Mouse (Mus musculus): ENCODE results near the gene Mga.

Mga gene

DNA sequence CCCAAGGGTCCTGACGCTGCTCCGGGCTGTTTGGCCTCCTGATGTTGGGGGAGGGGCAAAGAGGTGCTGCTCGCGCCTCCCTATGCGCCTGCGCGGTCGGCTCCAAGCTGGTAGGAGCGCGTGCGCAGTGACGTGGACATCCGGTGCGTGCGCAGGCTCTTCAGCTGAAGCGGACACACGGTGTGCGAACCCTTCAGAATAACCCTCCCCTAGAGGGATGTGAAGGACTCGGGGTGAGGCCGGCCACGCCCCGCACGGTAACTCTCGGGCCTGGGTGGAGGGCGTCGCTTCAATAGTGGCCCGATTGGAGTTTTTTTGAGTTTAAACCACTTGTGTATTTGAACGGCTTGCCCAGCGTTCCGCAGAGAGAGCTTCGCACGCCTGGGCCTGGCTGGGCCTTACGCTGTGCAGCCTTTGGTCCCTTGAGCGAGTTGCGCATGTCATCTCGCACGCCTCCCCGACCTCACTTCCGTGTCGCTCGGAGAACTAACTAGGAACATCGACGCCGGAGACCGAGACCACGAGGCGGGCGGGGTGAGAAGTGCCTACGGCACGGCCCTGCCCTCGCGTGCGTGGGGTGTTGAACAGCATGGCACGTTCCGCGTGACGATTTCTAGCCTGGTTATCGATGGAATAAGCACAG lies at the start of gene Mga:
TSS of gene Mga (plus strand) at position 139 of the 643 bp plus-strand sequence.
- DNase-seq (ENCODE audit: low spot score in 2 of 2), result peak; percentile 94 to 96

DNA sequence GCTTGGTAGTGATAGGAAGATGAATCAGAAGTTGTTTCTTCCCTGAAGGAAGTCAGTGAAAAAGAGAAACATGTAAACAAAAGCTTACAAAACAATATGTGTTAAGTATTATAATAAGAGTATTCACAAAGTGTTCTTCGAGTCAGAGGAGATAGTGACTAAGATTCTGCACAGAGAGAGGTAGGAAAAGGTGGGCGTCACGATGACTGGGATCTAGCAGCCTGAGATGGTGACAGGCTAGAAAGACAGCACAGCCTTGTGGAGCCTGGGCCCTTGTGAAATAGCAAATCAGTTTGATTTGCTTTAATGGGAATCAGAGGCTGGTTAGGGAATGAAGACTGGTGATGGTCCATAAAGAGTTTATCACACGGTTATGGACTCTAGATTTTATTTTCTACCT lies 43.2 kb upstream of the Mga start:
- DNase-seq (ENCODE audit: low spot score in 2 of 2), result no peak

DNA sequence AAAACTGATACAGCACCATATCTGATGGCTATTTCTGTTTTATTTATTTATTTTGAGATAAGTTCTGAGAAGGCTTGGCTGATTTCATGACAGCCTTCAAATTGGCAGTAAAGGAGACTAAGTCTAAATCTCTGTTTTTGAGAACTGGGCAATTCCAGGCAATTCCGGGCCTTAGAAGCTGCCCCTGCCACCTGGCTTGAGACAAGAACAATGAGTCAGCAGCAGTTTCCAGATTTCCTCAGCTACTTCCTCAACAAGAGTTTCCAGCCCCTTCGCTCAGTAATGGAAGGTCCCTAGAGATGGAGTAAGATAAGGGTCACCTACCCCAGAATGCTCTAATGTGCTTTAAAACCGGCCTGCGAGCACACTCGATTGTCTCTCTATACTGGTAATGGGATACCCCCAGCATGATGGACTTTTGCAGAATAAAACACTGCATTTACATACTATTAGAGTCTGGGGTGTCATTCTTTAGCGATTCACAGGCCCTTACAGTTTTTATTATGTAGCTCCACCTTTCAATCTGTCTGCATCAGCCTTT lies 41.6 kb upstream of the Mga start:
- DNase-seq (ENCODE audit: low spot score in 2 of 2), result no peak

GRCm38 (mm10) chr2:119857341-119857740 lies 39.7 kb upstream of the Mga start:
- DNase-seq (ENCODE audit: low spot score in 2 of 2), result no peak

- DNase-seq (ENCODE audit: low spot score in 2 of 2), result no peak
Observed at GRCm38 (mm10) chr2:119864484-119864883, 32.5 kb upstream of the Mga start.

GRCm38 (mm10) chr2:119872371-119873104 lies 24.5 kb upstream of the Mga start:
- peak; percentile 11 to 57 for DNase-seq (ENCODE audit: low spot score in 2 of 2)

DNA sequence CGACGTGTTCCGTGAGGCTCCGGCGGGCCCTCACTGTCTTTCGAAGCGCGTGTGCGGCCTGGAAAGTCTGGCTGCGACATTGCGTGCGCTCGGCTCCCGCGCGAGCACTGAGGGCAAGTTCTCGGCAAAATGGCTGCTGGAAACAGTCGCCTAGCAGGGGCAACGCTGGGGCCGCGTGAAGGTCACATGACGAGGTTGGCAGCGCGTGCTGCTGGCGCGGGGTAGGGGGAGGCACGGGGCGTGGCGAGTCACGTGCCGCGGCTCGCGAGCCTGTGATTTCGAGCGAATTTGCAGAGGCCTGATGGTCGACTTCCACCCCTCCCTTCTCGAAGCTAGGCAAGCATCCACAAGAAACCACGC lies 23.9 kb upstream of the Mga start:
- peak; percentile 43 to 82 for DNase-seq (ENCODE audit: low spot score in 2 of 2)

DNA sequence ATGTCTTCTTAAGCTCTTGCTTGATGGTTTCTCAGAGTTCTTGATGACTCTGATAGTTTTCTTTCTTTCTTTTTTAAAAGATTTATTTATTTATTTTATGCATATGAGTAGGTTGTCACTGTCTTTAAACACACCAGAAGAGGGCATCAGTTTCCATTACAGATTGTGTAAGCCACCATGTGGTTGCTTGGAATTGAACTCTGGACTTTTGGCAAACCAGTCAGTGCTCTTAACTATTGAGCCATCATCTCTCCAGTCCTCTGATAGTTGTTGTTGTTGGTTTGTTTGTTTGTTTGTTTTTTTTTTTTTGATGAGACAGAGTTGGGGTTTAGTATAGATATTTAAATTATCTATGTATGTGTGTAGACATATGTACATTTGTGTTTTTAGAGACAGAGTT lies 21.0 kb upstream of the Mga start:
- no peak for DNase-seq (ENCODE audit: low spot score in 2 of 2)

DNA sequence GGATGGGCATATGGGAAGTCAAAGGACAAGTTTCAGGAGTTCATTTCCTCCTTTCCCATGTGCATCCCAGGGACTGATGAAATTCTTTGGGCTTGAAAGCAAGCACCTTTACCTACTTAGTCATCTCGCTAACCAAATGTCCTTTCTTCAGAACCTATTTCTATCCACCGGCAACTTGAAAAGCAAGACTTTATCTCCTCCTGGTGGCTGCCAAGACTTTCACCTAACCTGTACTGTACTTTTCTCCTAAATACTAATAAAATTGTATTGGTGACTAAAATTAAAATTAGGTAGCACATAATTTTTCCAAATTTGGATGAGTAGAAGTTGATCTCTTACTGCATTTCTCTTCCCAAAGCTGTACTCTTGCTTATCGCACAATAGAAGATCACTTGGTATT lies 9.8 kb upstream of the Mga start:
- DNase-seq (ENCODE audit: low spot score in 2 of 2), result no peak

DNA sequence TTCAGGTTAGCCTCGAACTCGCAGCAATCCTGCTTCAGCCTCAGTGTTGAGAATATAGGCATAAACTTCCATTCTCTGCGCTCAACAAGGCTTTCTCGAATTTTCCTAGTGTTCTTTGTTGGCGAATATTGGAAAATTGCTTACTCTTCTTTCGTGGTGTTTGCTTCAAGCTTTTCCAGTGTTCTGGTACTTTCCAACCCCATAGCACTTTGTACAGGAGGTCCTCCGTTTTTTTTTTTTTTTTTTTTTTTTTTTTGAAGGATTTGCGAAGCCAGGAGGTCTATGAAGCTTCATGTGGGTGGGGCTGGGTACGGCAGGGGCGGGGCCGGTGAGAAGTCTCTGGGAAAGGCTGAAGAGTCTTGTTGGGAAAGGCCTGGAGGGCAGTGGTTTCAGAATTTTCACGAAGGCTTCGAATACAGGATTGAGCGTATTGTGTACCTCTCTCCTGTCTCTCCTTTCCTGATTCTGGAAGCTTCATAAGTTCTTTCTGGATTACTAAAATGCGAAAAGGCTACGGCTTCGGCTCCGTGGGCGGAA lies 407 bp upstream of the Mga start:
- no peak for DNase-seq (ENCODE audit: low spot score in 2 of 2)

GRCm38 (mm10) chr2:119898141-119898594 lies 1.1 kb downstream of the Mga start:
- peak; percentile 56 to 59 for DNase-seq (ENCODE audit: low spot score in 2 of 2)

DNA sequence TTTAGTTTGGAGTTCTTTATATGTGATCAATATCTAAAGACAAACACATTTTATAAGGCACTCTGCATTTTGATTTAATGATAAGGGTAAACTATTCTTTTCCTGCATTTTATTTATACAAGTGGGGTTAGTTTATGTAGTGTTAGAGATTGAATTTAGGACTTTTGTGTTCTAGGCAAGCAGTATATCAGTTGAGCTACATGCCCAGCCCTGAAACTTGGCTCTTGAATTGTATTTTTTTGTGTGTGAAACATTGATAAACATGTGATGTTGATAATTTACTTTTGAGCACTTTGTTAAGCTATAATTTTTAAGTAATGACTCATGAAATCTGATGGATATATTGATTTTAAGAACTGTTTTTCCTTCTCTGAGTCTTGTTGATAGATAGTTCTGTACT lies 19.0 kb downstream of the Mga start:
- DNase-seq (ENCODE audit: low spot score in 2 of 2), result no peak

GRCm38 (mm10) chr2:119917631-119918369 lies 20.8 kb downstream of the Mga start:
- DNase-seq (ENCODE audit: low spot score in 2 of 2), result no peak

DNA sequence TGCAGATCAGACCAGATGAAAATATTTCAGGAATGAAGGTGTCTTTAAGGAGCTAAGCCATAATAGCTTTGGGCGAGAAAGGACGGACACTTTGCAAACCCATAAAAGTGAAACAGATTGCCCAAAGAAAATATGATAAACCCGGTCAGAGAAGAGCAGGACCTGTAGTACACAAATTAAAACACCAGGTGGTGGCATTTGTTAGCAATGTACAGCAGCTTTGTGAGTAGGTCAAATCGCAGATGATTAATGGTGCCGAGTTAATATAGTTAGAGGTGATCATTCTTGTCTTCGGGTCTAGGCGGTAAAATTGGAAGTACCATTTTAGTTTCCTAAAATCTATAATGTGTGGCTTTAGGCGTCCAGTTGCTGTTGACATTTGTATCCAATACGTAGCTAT lies 73.5 kb downstream of the Mga start:
- DNase-seq (ENCODE audit: low spot score in 2 of 2), result peak; percentile 54 to 59

DNA sequence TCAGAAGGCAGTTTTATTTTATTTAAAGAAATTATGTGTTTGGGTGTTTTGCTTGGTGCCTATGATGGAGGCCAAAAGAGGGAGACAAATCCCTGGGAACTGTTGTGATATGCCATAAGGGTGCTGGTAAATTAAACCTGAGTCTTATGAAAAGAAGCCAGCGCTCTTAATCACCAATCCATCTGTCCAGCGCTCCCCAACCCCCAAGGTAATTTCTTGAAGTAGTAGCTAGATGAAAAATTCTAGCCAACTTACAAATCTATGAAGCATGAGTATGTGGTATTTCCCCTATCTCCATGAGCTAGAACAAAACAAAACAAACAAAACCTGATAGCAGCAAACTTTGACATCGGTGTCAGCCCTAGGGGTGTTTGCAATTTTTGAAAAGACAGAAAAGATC lies 74.3 kb downstream of the Mga start:
- no peak for DNase-seq (ENCODE audit: low spot score in 2 of 2)

- DNase-seq (ENCODE audit: low spot score in 2 of 2), result peak; percentile 93 to 96
Observed at GRCm38 (mm10) chr2:119971837-119972536, 75.0 kb downstream of the Mga start.

DNA sequence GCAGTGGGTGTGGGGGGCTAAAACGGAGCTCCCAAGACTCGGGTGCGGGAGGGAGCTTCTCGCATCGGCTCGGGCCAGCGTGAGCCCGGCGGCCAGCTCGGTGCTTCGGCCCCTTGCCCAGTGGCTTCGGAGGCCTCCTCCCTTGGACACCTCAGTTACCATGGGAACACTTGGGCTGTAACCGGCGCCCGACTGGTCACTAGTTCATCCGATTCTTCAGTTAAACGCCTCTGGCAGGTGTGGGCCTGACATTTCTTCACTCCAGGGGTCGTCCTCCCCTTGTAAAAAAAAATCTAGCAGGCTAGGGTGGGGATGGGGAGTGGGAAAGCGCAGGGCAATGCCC lies 75.5 kb downstream of the Mga start, which contains the start of gene Mapkbp1:
TSS of gene Mapkbp1 (plus strand) at position 163 of the 343 bp plus-strand sequence.
- DNase-seq (ENCODE audit: low spot score in 2 of 2), result no peak

- no peak for DNase-seq (ENCODE audit: low spot score in 2 of 2)
Observed at GRCm38 (mm10) chr2:119980343-119980986, 83.4 kb downstream of the Mga start.

- no peak for DNase-seq (ENCODE audit: low spot score in 2 of 2)
Observed at GRCm38 (mm10) chr2:119981631-119982030, 84.6 kb downstream of the Mga start.

- no peak for DNase-seq (ENCODE audit: low spot score in 2 of 2)
Observed at GRCm38 (mm10) chr2:119985871-119986270, 88.8 kb downstream of the Mga start.

GRCm38 (mm10) chr2:119986369-119986768 lies 89.3 kb downstream of the Mga start:
- no peak for DNase-seq (ENCODE audit: low spot score in 2 of 2)

All from natural killer cell, adult 2 months (primary cell).